Mouse (Mus musculus): ENCODE measurements at regions not wholly inside any gene's neighbourhood (a gene's known extent, or its start where the extent isn't known, plus 50 kb on each side); places are given as distances from the start of the nearest gene placed in this dataset.
A peak's percentile ranks its signal among the peaks of the same experiment; 100 is the strongest.

- DNase-seq (ENCODE audit: low spot score) (peak; percentile 79), ATAC-seq (ENCODE audit: low FRiP score, low read depth) (no peak)
- H3K4me2 ChIP-seq (replicated peaks; ENCODE audit: low read depth, low read length, severe bottlenecking): no peak overlapping the region
- no peaks in the 10 kb centered on the region for H3K36me3 ChIP-seq (ENCODE audit: control insufficient read depth, insufficient read depth, low read length)
- H3K27ac ChIP-seq (replicated peaks; ENCODE audit: low read depth, low read length): no peak overlapping the region
- H3K9ac ChIP-seq (ENCODE audit: low read depth, low read length, severe bottlenecking): no peak overlapping the region
- no peaks in the 10 kb centered on the region for H3K4me1 ChIP-seq (ENCODE audit: control insufficient read depth, insufficient read depth, low read length)
- H3K27me3 ChIP-seq (ENCODE audit: control insufficient read depth, insufficient read depth, low read length): no peaks in the 10 kb centered on the region
- no peak for TF ChIP-seq POLR2A (IDR thresholded peaks at IDR 0.05; ENCODE audit: borderline replicate concordance, extremely low read depth, insufficient read depth, insufficient read length)
- WGBS: 14% methylated on average over 6 of the region's 6 CpGs
- H3K9me3 ChIP-seq (ENCODE audit: control insufficient read depth, low read length): no peaks in the 10 kb centered on the region
- H3K4me3 ChIP-seq (replicated peaks; ENCODE audit: low read length): no peak overlapping the region
Measured at GRCm38 (mm10) chr11:55897506-55897905, 143.3 kb downstream of the Nmur2 start.

DNA sequence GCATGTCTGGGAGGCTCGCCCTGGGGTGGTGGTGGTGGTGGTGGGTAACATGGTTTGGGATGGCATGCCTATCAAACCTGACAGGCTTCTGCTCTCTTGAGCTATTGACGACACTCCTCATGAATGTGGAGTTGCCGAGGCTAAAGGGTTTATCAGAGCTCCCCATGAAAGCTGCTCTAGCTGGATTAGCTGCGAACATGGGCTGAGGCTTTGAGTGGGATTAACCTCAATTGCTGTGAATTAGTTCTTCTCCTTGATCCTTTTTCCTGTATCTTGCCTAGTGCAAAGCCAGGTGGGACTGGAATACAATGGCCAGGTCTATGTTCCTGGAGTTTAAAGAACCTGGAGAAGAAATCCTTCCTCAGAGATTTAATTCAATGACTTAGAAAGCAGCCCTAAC lies 150.6 kb downstream of the Nmur2 start:
- Histone ChIP-seq H3K27ac (replicated peaks; ENCODE audit: low read depth, low read length) (no peak overlapping the region), H3K4me1 (ENCODE audit: control insufficient read depth, insufficient read depth, low read length) (no peaks in the 10 kb centered on the region), H3K4me3 (replicated peaks; ENCODE audit: low read length) (no peak overlapping the region), H3K27me3 (ENCODE audit: control insufficient read depth, insufficient read depth, low read length) (no peaks in the 10 kb centered on the region), H3K4me2 (replicated peaks; ENCODE audit: low read depth, low read length, severe bottlenecking) (no peak overlapping the region), H3K9ac (ENCODE audit: low read depth, low read length, severe bottlenecking) (no peak overlapping the region), H3K9me3 (ENCODE audit: control insufficient read depth, low read length) (no peaks in the 10 kb centered on the region), H3K36me3 (ENCODE audit: control insufficient read depth, insufficient read depth, low read length) (no peaks in the 10 kb centered on the region)
- WGBS: 68% methylated on average over 4 of the region's 4 CpGs
- no peak for DNase-seq (ENCODE audit: low spot score)
- no peak for TF ChIP-seq POLR2A (IDR thresholded peaks at IDR 0.05; ENCODE audit: borderline replicate concordance, extremely low read depth, insufficient read depth, insufficient read length)
- ATAC-seq (ENCODE audit: low FRiP score, low read depth): no peak

DNA sequence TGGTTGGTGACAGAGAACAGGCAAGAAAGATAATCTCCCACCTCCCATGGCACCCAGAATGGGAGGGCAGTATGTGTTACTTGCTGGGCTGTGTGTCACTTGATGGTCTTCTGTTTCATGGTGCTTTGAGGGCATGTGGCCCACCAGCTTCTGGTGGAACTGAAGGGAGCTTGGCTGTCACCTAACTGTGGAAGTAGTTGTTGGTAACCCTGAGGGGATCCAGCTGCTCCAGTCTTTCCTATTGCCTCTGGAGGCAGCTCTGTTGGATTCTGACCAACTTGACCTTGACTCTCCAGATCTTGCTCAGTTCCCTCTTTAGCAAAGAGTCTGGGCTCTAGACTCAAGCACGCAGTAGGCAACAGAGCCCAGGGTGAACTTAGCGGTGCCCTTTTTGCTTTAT lies 162.2 kb downstream of the Nmur2 start:
- no peaks in the 10 kb centered on the region for H3K27me3 ChIP-seq (ENCODE audit: control insufficient read depth, insufficient read depth, low read length)
- no peaks in the 10 kb centered on the region for H3K36me3 ChIP-seq (ENCODE audit: control insufficient read depth, insufficient read depth, low read length)
- H3K4me3 ChIP-seq (replicated peaks; ENCODE audit: low read length): no peak overlapping the region
- TF ChIP-seq POLR2A (IDR thresholded peaks at IDR 0.05; ENCODE audit: borderline replicate concordance, extremely low read depth, insufficient read depth, insufficient read length): no peak
- H3K9ac ChIP-seq (ENCODE audit: low read depth, low read length, severe bottlenecking): no peak overlapping the region
- DNase-seq (ENCODE audit: low spot score) (no peak), ATAC-seq (ENCODE audit: low FRiP score, low read depth) (no peak)
- WGBS: 84% methylated on average over 2 of the region's 2 CpGs
- H3K4me1 ChIP-seq (ENCODE audit: control insufficient read depth, insufficient read depth, low read length): no peaks in the 10 kb centered on the region
- no peak overlapping the region for H3K27ac ChIP-seq (replicated peaks; ENCODE audit: low read depth, low read length)
- H3K4me2 ChIP-seq (replicated peaks; ENCODE audit: low read depth, low read length, severe bottlenecking): no peak overlapping the region
- H3K9me3 ChIP-seq (ENCODE audit: control insufficient read depth, low read length): no peaks in the 10 kb centered on the region

- H3K9me3 ChIP-seq (ENCODE audit: control insufficient read depth, low read length): no peaks in the 10 kb centered on the region
- H3K27ac ChIP-seq (replicated peaks; ENCODE audit: low read depth, low read length): no peak overlapping the region
- no peak overlapping the region for H3K4me2 ChIP-seq (replicated peaks; ENCODE audit: low read depth, low read length, severe bottlenecking)
- H3K4me3 ChIP-seq (replicated peaks; ENCODE audit: low read length): no peak overlapping the region
- no peaks in the 10 kb centered on the region for H3K4me1 ChIP-seq (ENCODE audit: control insufficient read depth, insufficient read depth, low read length)
- 75% methylated on average over 2 of the region's 2 CpGs for WGBS
- DNase-seq (ENCODE audit: low spot score) (no peak), ATAC-seq (ENCODE audit: low FRiP score, low read depth) (no peak)
- no peaks in the 10 kb centered on the region for H3K36me3 ChIP-seq (ENCODE audit: control insufficient read depth, insufficient read depth, low read length)
- no peaks in the 10 kb centered on the region for H3K27me3 ChIP-seq (ENCODE audit: control insufficient read depth, insufficient read depth, low read length)
- no peak overlapping the region for H3K9ac ChIP-seq (ENCODE audit: low read depth, low read length, severe bottlenecking)
- no peak for TF ChIP-seq POLR2A (IDR thresholded peaks at IDR 0.05; ENCODE audit: borderline replicate concordance, extremely low read depth, insufficient read depth, insufficient read length)
Measured at GRCm38 (mm10) chr11:55867141-55867540, 173.7 kb downstream of the Nmur2 start.

DNA sequence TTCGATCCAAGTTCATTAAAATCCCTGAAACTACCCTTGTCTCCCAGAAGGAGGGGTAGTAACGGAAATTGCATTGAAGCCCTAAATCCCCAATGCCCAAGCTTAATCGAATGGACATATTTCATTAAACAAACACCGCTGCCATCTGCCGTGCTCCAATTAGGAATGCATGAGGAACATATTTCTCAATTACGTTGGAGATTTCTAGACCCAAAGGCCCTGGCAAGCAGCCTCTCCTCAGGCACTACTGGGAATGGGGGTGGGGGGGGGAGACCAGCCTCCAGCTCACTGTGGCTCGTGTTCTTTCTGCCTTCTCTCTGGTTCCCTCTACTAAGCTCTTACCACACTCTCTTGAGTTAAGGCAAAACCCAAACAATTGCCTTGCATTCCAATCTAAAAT lies 181.6 kb downstream of the Nmur2 start:
- H3K4me2 ChIP-seq (replicated peaks; ENCODE audit: low read depth, low read length, severe bottlenecking): no peak overlapping the region
- no peak for DNase-seq (ENCODE audit: low spot score)
- H3K9ac ChIP-seq (ENCODE audit: low read depth, low read length, severe bottlenecking): no peak overlapping the region
- 79% methylated on average over 7 of the region's 7 CpGs for WGBS
- H3K36me3 ChIP-seq (ENCODE audit: control insufficient read depth, insufficient read depth, low read length): no peaks in the 10 kb centered on the region
- H3K4me1 ChIP-seq (ENCODE audit: control insufficient read depth, insufficient read depth, low read length): no peaks in the 10 kb centered on the region
- H3K9me3 ChIP-seq (ENCODE audit: control insufficient read depth, low read length): no peaks in the 10 kb centered on the region
- ATAC-seq (ENCODE audit: low FRiP score, low read depth): no peak
- no peak overlapping the region for H3K27ac ChIP-seq (replicated peaks; ENCODE audit: low read depth, low read length)
- H3K4me3 ChIP-seq (replicated peaks; ENCODE audit: low read length): no peak overlapping the region
- no peaks in the 10 kb centered on the region for H3K27me3 ChIP-seq (ENCODE audit: control insufficient read depth, insufficient read depth, low read length)
- no peak for TF ChIP-seq POLR2A (IDR thresholded peaks at IDR 0.05; ENCODE audit: borderline replicate concordance, extremely low read depth, insufficient read depth, insufficient read length)

DNA sequence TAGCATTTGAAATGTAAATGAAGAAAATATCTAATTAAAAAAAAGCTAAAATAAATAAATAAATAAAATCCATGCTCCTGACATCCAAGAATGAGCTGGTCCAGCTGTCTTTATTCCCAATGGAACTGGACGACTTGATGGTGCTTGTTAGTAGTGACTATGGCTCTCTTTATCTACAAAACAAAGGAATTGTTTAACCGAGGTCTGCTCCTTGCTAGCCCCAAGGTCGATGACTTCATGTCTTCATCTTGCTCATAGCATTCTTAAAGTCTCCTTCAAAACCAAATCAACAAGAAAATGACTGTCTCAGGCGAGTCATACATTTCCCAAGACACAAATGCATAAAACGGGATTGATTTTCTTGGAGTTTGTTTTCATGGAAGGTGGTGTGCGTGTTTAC lies 212.5 kb upstream of the Glra1 start:
- Histone ChIP-seq H3K36me3 (ENCODE audit: control insufficient read depth, insufficient read depth, low read length) (no peaks in the 10 kb centered on the region), H3K4me3 (replicated peaks; ENCODE audit: low read length) (no peak overlapping the region), H3K4me1 (ENCODE audit: control insufficient read depth, insufficient read depth, low read length) (no peaks in the 10 kb centered on the region), H3K9me3 (ENCODE audit: control insufficient read depth, low read length) (no peaks in the 10 kb centered on the region), H3K4me2 (replicated peaks; ENCODE audit: low read depth, low read length, severe bottlenecking) (no peak overlapping the region), H3K27me3 (ENCODE audit: control insufficient read depth, insufficient read depth, low read length) (no peaks in the 10 kb centered on the region), H3K9ac (ENCODE audit: low read depth, low read length, severe bottlenecking) (no peak overlapping the region), H3K27ac (replicated peaks; ENCODE audit: low read depth, low read length) (no peak overlapping the region)
- TF ChIP-seq POLR2A (IDR thresholded peaks at IDR 0.05; ENCODE audit: borderline replicate concordance, extremely low read depth, insufficient read depth, insufficient read length): no peak
- DNase-seq (ENCODE audit: low spot score) (no peak), ATAC-seq (ENCODE audit: low FRiP score, low read depth) (no peak)
- 84% methylated on average over 6 of the region's 6 CpGs for WGBS

Measured in limb, embryonic 14.5 days (tissue).